ENCODE assay signal across 8 mouse cellular contexts in genomic region chr3:135211805-135212657, GRCm38 (mm10). TPM values are rescaled to one million over a fixed set of nuclear protein-coding genes. Genes with fewer than 3 reads are reported as not detected.
A peak's percentile ranks its signal among the peaks of the same experiment; 100 is the strongest.
DNase-seq lines count a peak whose midpoint lies in the region; ATAC-seq and TF ChIP-seq lines count a peak whose summit lies in the region.

Gene Cenpe (plus strand): TSS chr3:135212537.

- whole genome bisulfite sequencing in heart, embryonic 12.5 days, result 5% methylated on average over 29 of the region's 29 CpGs
- WGBS in kidney, postnatal 0 days, result 1% methylated on average over 29 of the region's 29 CpGs
- 8% methylated on average over 29 of the region's 29 CpGs for WGBS in liver, embryonic 11.5 days
- 2% methylated on average over 29 of the region's 29 CpGs for WGBS in stomach, embryonic 14.5 days

- TF ChIP-seq CTCF in kidney, postnatal 0 days (IDR thresholded peaks at IDR 0.05; ENCODE audit: low read depth), result 0 out of 2 replicates have a peak, but pooled peaks have one; percentile 14

- H3K4me2 ChIP-seq in heart, embryonic 12.5 days, result peak within 1 kb of the TSS; percentile 79
- peak within 1 kb of the TSS; percentile 65 for H3K4me2 ChIP-seq in kidney, postnatal 0 days (ENCODE audit: low read length)
- H3K4me2 ChIP-seq in liver, embryonic 11.5 days, result peak within 1 kb of the TSS; percentile 82
- peak within 1 kb of the TSS; percentile 74 for H3K4me2 ChIP-seq in stomach, embryonic 14.5 days (replicated peaks; ENCODE audit: low read depth, low read length)

- ATAC-seq in erythroid progenitor cell, adult 5-6 weeks (replicated peaks; ENCODE audit: low FRiP score, poor library complexity, severe bottlenecking), result peak; percentile 88
- ATAC-seq in heart, embryonic 12.5 days (ENCODE audit: insufficient number of reproducible peaks, low FRiP score), result peak; percentile 92
- ATAC-seq in kidney, postnatal 0 days (replicated peaks; ENCODE audit: low FRiP score, low read depth), result peak; percentile 96
- peak; percentile 88 for ATAC-seq in liver, embryonic 11.5 days (replicated peaks; ENCODE audit: low FRiP score)
- ATAC-seq in stomach, embryonic 14.5 days (ENCODE audit: insufficient number of reproducible peaks, insufficient read depth, low FRiP score, low read depth), result peak; percentile 93

- H3K27ac ChIP-seq in heart, embryonic 12.5 days (ENCODE audit: poor library complexity, severe bottlenecking), result peak within 1 kb of the TSS; percentile 65
- peak within 1 kb of the TSS; percentile 69 for H3K27ac ChIP-seq in kidney, postnatal 0 days
- H3K27ac ChIP-seq in liver, embryonic 11.5 days (ENCODE audit: low read depth, low read length), result 0 out of 2 replicates have a peak within 1 kb of the TSS, but pooled peaks have one; percentile 6
- peak within 1 kb of the TSS; percentile 80 for H3K27ac ChIP-seq in stomach, embryonic 14.5 days (ENCODE audit: low read length)

- DNase-seq in CD4-positive helper T cell, adult 2 months (ENCODE audit: low read depth, low spot score), result peak; percentile 94
- DNase-seq in brain, embryonic 18.5 days (ENCODE audit: low read depth, low spot score), result peak; percentile 73
- DNase-seq in kidney, postnatal 0 days (ENCODE audit: low spot score), result peak; percentile 96
- DNase-seq in liver, embryonic 11.5 days (ENCODE audit: low spot score), result peak; percentile 93
- DNase-seq in naive thymus-derived CD4-positive, alpha-beta T cell, adult 2 months (ENCODE audit: low read depth), result peak; percentile 96

- H3K27me3 ChIP-seq in heart, embryonic 12.5 days (replicated peaks), result no peaks in the 10 kb centered on the region
- no peaks in the 10 kb centered on the region for H3K27me3 ChIP-seq in kidney, postnatal 0 days (ENCODE audit: insufficient read depth, low read length)
- no peaks in the 10 kb centered on the region for H3K27me3 ChIP-seq in liver, embryonic 11.5 days (replicated peaks; ENCODE audit: control insufficient read depth, insufficient read depth, low read length)
- no peaks in the 10 kb centered on the region for H3K27me3 ChIP-seq in stomach, embryonic 14.5 days (ENCODE audit: control insufficient read depth, insufficient read depth, low read length)

- H3K9ac ChIP-seq in heart, embryonic 12.5 days, result peak within 1 kb of the TSS; percentile 85
- peak within 1 kb of the TSS; percentile 64 for H3K9ac ChIP-seq in kidney, postnatal 0 days (ENCODE audit: low read depth, low read length)
- H3K9ac ChIP-seq in liver, embryonic 11.5 days (ENCODE audit: low read depth, low read length), result peak within 1 kb of the TSS; percentile 77
- H3K9ac ChIP-seq in stomach, embryonic 14.5 days (replicated peaks; ENCODE audit: low read depth, low read length), result peak within 1 kb of the TSS; percentile 66

- peaks cover 14% of the 10 kb centered on the region for H3K4me1 ChIP-seq in heart, embryonic 12.5 days (replicated peaks)
- 0 out of 2 replicates have a peak, but pooled peaks cover 3% of the 10 kb centered on the region for H3K4me1 ChIP-seq in kidney, postnatal 0 days (replicated peaks; ENCODE audit: insufficient read depth, low read length)
- H3K4me1 ChIP-seq in liver, embryonic 11.5 days (replicated peaks; ENCODE audit: control insufficient read depth, insufficient read depth, low read length), result peaks cover 7% of the 10 kb centered on the region
- H3K4me1 ChIP-seq in stomach, embryonic 14.5 days (ENCODE audit: control insufficient read depth, insufficient read depth, low read length), result peaks cover 6% of the 10 kb centered on the region; the same call in 1 of the 2 replicates

- peaks cover 12% of the 10 kb centered on the region for H3K36me3 ChIP-seq in heart, embryonic 12.5 days
- peaks cover 6% of the 10 kb centered on the region; the same call in 1 of the 2 replicates for H3K36me3 ChIP-seq in kidney, postnatal 0 days (ENCODE audit: insufficient read depth, low read length)
- H3K36me3 ChIP-seq in liver, embryonic 11.5 days (ENCODE audit: control insufficient read depth, insufficient read depth, low read length), result peaks cover 6% of the 10 kb centered on the region; the same call in 1 of the 2 replicates
- H3K36me3 ChIP-seq in stomach, embryonic 14.5 days (ENCODE audit: control insufficient read depth, insufficient read depth, low read length), result peaks cover 15% of the 10 kb centered on the region

- no peaks in the 10 kb centered on the region for H3K9me3 ChIP-seq in heart, embryonic 12.5 days (replicated peaks)
- H3K9me3 ChIP-seq in kidney, postnatal 0 days (replicated peaks; ENCODE audit: low read length), result no peaks in the 10 kb centered on the region
- no peaks in the 10 kb centered on the region for H3K9me3 ChIP-seq in liver, embryonic 11.5 days (ENCODE audit: control insufficient read depth, low read length)
- H3K9me3 ChIP-seq in stomach, embryonic 14.5 days (ENCODE audit: control insufficient read depth, low read depth, low read length), result no peaks in the 10 kb centered on the region

- H3K4me3 ChIP-seq in heart, embryonic 12.5 days, result peak within 1 kb of the TSS; percentile 97
- peak within 1 kb of the TSS; percentile 81 for H3K4me3 ChIP-seq in kidney, postnatal 0 days (replicated peaks; ENCODE audit: low read depth, low read length)
- H3K4me3 ChIP-seq in liver, embryonic 11.5 days (ENCODE audit: low read depth, low read length), result peak within 1 kb of the TSS; percentile 70
- H3K4me3 ChIP-seq in stomach, embryonic 14.5 days (ENCODE audit: low read depth, low read length), result peak within 1 kb of the TSS; percentile 80

RNA-seq across cellular contexts. Expression of gene Cenpe, which starts in this region (rescaled TPM):
- 289 and 319 TPM in 2 replicates for total RNA-seq in erythroid progenitor cell, adult 5-6 weeks (2015; ENCODE audit: low replicate concordance)
- total RNA-seq in erythroid progenitor cell, adult 5-6 weeks (2017; ENCODE audit: low replicate concordance), result 412 and 434 TPM in 2 replicates
- polyA plus RNA-seq in heart, embryonic 12.5 days (2016; fragmentation: Nextera tagmentation; extraction: Ambion mirVana), result 21.9 and 23.6 TPM in 2 replicates
- 13.2 and 13.3 TPM in 2 replicates for polyA plus RNA-seq in kidney, postnatal 0 days (2015; fragmentation: Nextera tagmentation; extraction: Ambion mirVana)
- polyA plus RNA-seq in liver, embryonic 11.5 days (2014; fragmentation: Nextera tagmentation; extraction: Ambion mirVana), result 30.7 and 34.6 TPM in 2 replicates
- polyA plus RNA-seq in stomach, embryonic 14.5 days (2014; fragmentation: Nextera tagmentation; extraction: Ambion mirVana), result 33.1 and 34.1 TPM in 2 replicates

Comparison
In these comparisons a context has a peak if more than half of its experiments do, and no peak if none do; other contexts are left out.
1. Peak in every context shown above with its lines: DNase-seq, ATAC-seq, H3K4me3 ChIP-seq and H3K27ac ChIP-seq.
2. H3K27ac ChIP-seq: peak in every context shown above with its lines; median percentile 80 in stomach, embryonic 14.5 days; 69 in kidney, postnatal 0 days; 65 in heart, embryonic 12.5 days; 6 in liver, embryonic 11.5 days.